Mouse (Mus musculus) ES-E14 (cell line): ENCODE data around the gene E4f1. TPM values are rescaled to one million over a fixed set of nuclear protein-coding genes. Genes with fewer than 3 reads are reported as not detected.

ENCODE experiments used
- DNase-seq: peaks from one replicate; pipeline ENCODE4 v3.0.0-alpha.2; 2013; ENCODE audit warnings: low read depth, low spot score
- H3K27ac ChIP-seq: 2 replicates; pipeline ENCODE4 v1.5.1; 2012; ENCODE audit warnings: low read depth, mild to moderate bottlenecking, low read length, moderate library complexity, mixed read lengths; ENCODE audit not compliant: poor library complexity, insufficient read depth, severe bottlenecking
- H3K36me3 ChIP-seq: 2 replicates; pipeline ENCODE4 v1.6.1; 2012; ENCODE audit warnings: mild to moderate bottlenecking, low read length, moderate library complexity, mixed read lengths; ENCODE audit not compliant: control insufficient read depth, poor library complexity, insufficient read depth, severe bottlenecking
- H3K4me1 ChIP-seq, 2 experiments: fragments of 150-350 bp in 1 of 2; sonication (generic) in 1 of 2; 2 replicates each; pipeline ENCODE4 v1.6.1; 2012; ENCODE audit warnings: low read length in 2 of 2, mild to moderate bottlenecking in 1 of 2, mixed read lengths in 1 of 2; ENCODE audit not compliant: control insufficient read depth in 2 of 2, insufficient read depth in 2 of 2, poor library complexity in 1 of 2
- H3K4me3 ChIP-seq, 2 experiments: fragments of 150-350 bp in 1 of 2; sonication (generic) in 1 of 2; 2 replicates each; pipeline ENCODE4 v1.5.1; 2012; ENCODE audit warnings: low read length in 2 of 2, low read depth in 1 of 2, mild to moderate bottlenecking in 1 of 2, mixed read lengths in 1 of 2; ENCODE audit not compliant: insufficient read depth in 1 of 2, poor library complexity in 1 of 2, severe bottlenecking in 1 of 2
- H3K9ac ChIP-seq: 2 replicates; pipeline ENCODE4 v1.6.1; 2012; ENCODE audit warnings: low read depth, mild to moderate bottlenecking, low read length, mixed read lengths; ENCODE audit not compliant: poor library complexity, insufficient read depth, severe bottlenecking
- H3K9me3 ChIP-seq: fragments of 150-350 bp; sonication (generic); 2 replicates; pipeline ENCODE4 v1.6.1; 2012; ENCODE audit warnings: low read depth, mild to moderate bottlenecking, low read length; ENCODE audit not compliant: control insufficient read depth, insufficient read depth
- CHD2 ChIP-seq: IDR thresholded peaks from 2 replicates; pipeline ENCODE4 v1.6.1; 2014; ENCODE audit warnings: mild to moderate bottlenecking, low read depth, low read length, inconsistent platforms
- HCFC1 ChIP-seq: IDR thresholded peaks from 2 replicates; pipeline ENCODE4 v1.6.1; 2012; ENCODE audit warnings: low read length, inconsistent platforms, borderline replicate concordance; ENCODE audit not compliant: insufficient read depth
- MAFK ChIP-seq: IDR thresholded peaks from 2 replicates; pipeline ENCODE4 v1.6.1; 2014; ENCODE audit warnings: mild to moderate bottlenecking, low read depth, low read length, inconsistent platforms; ENCODE audit not compliant: insufficient read depth
- ZC3H11A ChIP-seq: IDR thresholded peaks from 2 replicates; pipeline ENCODE4 v1.6.1; 2012; ENCODE audit warnings: low read depth, mild to moderate bottlenecking, inconsistent platforms, low read length, borderline replicate concordance
- ZNF384 ChIP-seq: IDR thresholded peaks from 2 replicates; pipeline ENCODE4 v1.6.1; 2012; ENCODE audit warnings: low read depth, low read length, inconsistent platforms
- in situ Hi-C, 2 experiments: fragments of 600-800 bp; cut with MboI; formaldehyde crosslinking; loops; one replicate each; pipeline ENCODE4 v1.15.1; 2025; ENCODE audit warnings: low sequenced_read_pairs in 2 of 2, inconsistent platforms in 1 of 2; ENCODE audit not compliant: unreplicated experiment in 2 of 2
- total RNA-seq: library from RNA; depleted of rRNA; stranded (reverse); fragments of 300-350 nt; gene quantifications from 2 replicates; pipeline ENCODE4 v1.2.3, GENCODE M21; 2012

E4f1 gene
- total RNA-seq, 1 experiment = 23.4 TPM

DNA sequence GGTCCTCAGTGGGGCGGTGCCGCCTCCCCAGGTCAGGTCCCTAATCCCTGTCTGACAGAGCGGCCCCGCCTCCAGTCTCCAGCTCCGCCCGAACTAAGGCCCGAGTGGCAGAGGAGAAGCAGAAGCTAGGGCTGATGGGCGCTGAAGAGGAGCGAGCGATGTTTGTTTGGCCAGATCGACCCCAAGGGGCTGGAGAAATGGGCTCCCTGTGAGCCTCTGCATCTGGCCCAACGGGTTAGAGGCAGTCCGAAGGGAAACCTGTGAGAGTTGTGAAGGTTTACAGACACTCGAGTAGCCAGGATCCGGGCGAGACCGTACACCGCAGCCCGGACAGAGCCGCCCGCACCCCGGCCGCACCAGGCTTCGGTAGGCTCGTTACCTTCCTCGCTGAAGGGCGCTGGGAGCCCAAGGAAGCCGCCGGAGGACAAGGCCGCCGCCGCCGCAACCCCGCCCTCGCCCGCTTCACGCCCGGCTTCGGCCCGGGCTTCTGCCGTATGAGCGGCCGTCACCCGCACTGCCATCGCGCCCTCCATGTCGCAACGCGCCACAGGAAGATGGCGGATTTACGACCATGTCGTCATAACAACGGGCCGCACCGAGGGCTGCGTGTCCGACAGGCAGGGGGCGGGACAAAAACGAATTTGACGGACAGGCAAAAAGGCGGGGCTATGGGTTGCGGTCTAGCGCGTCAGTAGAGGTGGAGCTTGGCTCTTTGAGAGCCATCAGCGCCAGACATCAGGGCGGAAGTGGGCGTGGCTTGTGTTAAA, 15.2 kb downstream of the E4f1 start:
- peak; percentile 99 for DNase-seq
- Histone ChIP-seq H3K9ac (peak overlapping the region; percentile 91), H3K27ac (peak overlapping the region; percentile 61), H3K4me3 (peak overlapping the region; percentile 85), H3K36me3 (peaks cover 2% of the 10 kb centered on the region; the same call in 1 of the 2 replicates), H3K9me3 (no peaks in the 10 kb centered on the region), H3K4me1 (0 out of 4 replicates have a peak, but pooled peaks cover 0 to 2% of the 10 kb centered on the region in 2 experiments)
- no peak for TF ChIP-seq ZNF384
- TF ChIP-seq CHD2 = no peak
- TF ChIP-seq MAFK = no peak
- no peak for TF ChIP-seq ZC3H11A
- TF ChIP-seq HCFC1 = peak; percentile 1; the same call in 1 of the 2 replicates
- in situ Hi-C loops = no loop called here

DNA sequence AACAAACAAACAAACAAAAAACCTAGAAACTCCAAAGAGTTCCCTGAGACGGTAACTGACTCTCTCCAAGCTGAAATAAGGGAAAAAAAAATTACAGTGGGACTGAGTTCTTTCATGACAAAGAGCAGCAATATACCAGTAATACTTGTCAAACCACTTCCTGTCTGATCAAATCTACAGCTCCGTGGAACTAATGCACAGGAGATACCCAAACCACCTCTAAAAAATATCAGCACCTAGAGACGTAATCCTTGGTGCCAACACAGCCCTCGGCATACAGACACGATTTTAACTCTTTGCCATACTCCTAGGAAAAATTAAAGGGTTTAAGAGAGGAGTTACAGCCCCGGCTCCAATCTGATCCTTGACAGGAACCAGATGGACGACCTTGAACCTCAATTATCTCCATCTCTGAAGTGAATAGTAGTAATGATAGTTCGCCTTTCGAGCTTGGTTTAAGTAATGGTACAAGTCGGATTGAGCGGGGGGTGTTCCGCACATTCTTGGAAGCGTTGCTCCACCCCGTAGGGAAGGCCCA, 15.8 kb downstream of the E4f1 start:
- peak overlapping the region; percentile 91; the same call in 1 of the 2 replicates for H3K9ac ChIP-seq
- no peaks in the 10 kb centered on the region for H3K9me3 ChIP-seq
- in situ Hi-C loops = no loop called here
- peaks cover 7% of the 10 kb centered on the region; the same call in 1 of the 2 replicates for H3K36me3 ChIP-seq
- no peak overlapping the region for H3K27ac ChIP-seq
- TF ChIP-seq HCFC1 (no peak), ZNF384 (no peak), MAFK (no peak), CHD2 (no peak), ZC3H11A (no peak)
- H3K4me1 ChIP-seq = 0 out of 4 replicates have a peak, but pooled peaks cover 0 to 2% of the 10 kb centered on the region in 2 experiments
- no peak for DNase-seq
- peak overlapping the region; percentile 85 for H3K4me3 ChIP-seq

- in situ Hi-C loops = no loop called here
- DNase-seq = no peak
- peaks cover 16% of the 10 kb centered on the region; the same call in 1 of the 2 replicates for H3K36me3 ChIP-seq
- H3K9me3 ChIP-seq = no peaks in the 10 kb centered on the region
- no peak overlapping the region for H3K4me3 ChIP-seq
- 0 out of 4 replicates have a peak, but pooled peaks cover 0 to 2% of the 10 kb centered on the region in 2 experiments for H3K4me1 ChIP-seq
- TF ChIP-seq CHD2 (0 out of 2 replicates have a peak, but pooled peaks have one; percentile 60), ZNF384 (no peak)
- no peak overlapping the region for H3K27ac ChIP-seq
- no peak overlapping the region for H3K9ac ChIP-seq
These were observed 16.7 kb downstream of the E4f1 start for GRCm38 (mm10) chr17:24453372-24453771.

- H3K36me3 ChIP-seq = peaks cover 36% of the 10 kb centered on the region; the same call in 1 of the 2 replicates
- no peak overlapping the region for H3K9ac ChIP-seq
- no peak overlapping the region for H3K4me3 ChIP-seq
- H3K9me3 ChIP-seq = no peaks in the 10 kb centered on the region
- H3K27ac ChIP-seq = no peak overlapping the region
- in situ Hi-C loops = no loop called here
- TF ChIP-seq HCFC1 (no peak), ZNF384 (no peak), CHD2 (no peak), ZC3H11A (no peak), MAFK (no peak)
- H3K4me1 ChIP-seq = 0 out of 4 replicates have a peak, but pooled peaks cover 0 to 2% of the 10 kb centered on the region in 2 experiments
- DNase-seq = no peak
These were observed 18.9 kb downstream of the E4f1 start for GRCm38 (mm10) chr17:24451220-24451619.
